Mouse (Mus musculus) central nervous system, embryonic 18 days (tissue): Measurements from ENCODE around the gene Arxes2. TPM values are rescaled to one million over a fixed set of nuclear protein-coding genes. Genes with fewer than 3 reads are reported as not detected.

Experiments
- polyA plus RNA-seq: library from polyadenylated mRNA; depleted of rRNA; stranded (reverse); fragments of >200 nt; gene quantifications from 2 replicates; pipeline ENCODE4 v1.2.3, GENCODE M21; 2012; rRNA removed

Arxes2 gene
- 152 and 170 TPM in 2 replicates for polyA plus RNA-seq

GRCm38 (mm10) chrX:135993664-135994119, at the start of gene Arxes2:
Gene Arxes2 (plus strand): TSS chrX:135993824.

GRCm38 (mm10) chrX:136032799-136033763, 39.5 kb downstream of the Arxes2 start, which contains the start of gene Arxes1:
Gene Arxes1 (plus strand): TSS chrX:136033367.

Other genes with a start within 250 kb of the Arxes2 start
- gene Bhlhb9, start 196.2 kb upstream of the Arxes2 start, polyA plus RNA-seq: 65.7 and 68.3 TPM in 2 replicates
- gene Gprasp2, start 154.8 kb upstream of the Arxes2 start, polyA plus RNA-seq: 177 and 192 TPM in 2 replicates
- 38.4 and 42.0 TPM in 2 replicates for gene Arxes1, start 39.5 kb downstream of the Arxes2 start, polyA plus RNA-seq
- gene Bex2, start 74.4 kb downstream of the Arxes2 start, polyA plus RNA-seq: 511 and 531 TPM in 2 replicates
- gene Nxf3, start 91.4 kb downstream of the Arxes2 start, polyA plus RNA-seq: 0.15 and 0.22 TPM in 2 replicates
- 121 and 130 TPM in 2 replicates for gene Bex4, start 145.2 kb downstream of the Arxes2 start, polyA plus RNA-seq
- gene Tceal8, start 178.5 kb downstream of the Arxes2 start, polyA plus RNA-seq: 76.6 and 91.7 TPM in 2 replicates
- 59.0 and 64.1 TPM in 2 replicates for gene Tceal5, start 210.1 kb downstream of the Arxes2 start, polyA plus RNA-seq
- gene Tceal7, start 221.0 kb downstream of the Arxes2 start, polyA plus RNA-seq: 2.2 and 18.6 TPM in 2 replicates
- gene Bex1, start 221.7 kb downstream of the Arxes2 start, polyA plus RNA-seq: 258 and 266 TPM in 2 replicates